Mouse (Mus musculus) layer of hippocampus, adult 9-10 months (tissue): ENCODE measurements around the gene Cdyl2.

Source experiments
- DNase-seq: peaks from one replicate; pipeline ENCODE4 v3.0.0; 2022; ENCODE audit warnings: low spot score

Cdyl2 gene

GRCm38 (mm10) chr8:116621158-116621961 is 111.4 kb downstream of the Cdyl2 start:
- DNase-seq, result no peak

DNA sequence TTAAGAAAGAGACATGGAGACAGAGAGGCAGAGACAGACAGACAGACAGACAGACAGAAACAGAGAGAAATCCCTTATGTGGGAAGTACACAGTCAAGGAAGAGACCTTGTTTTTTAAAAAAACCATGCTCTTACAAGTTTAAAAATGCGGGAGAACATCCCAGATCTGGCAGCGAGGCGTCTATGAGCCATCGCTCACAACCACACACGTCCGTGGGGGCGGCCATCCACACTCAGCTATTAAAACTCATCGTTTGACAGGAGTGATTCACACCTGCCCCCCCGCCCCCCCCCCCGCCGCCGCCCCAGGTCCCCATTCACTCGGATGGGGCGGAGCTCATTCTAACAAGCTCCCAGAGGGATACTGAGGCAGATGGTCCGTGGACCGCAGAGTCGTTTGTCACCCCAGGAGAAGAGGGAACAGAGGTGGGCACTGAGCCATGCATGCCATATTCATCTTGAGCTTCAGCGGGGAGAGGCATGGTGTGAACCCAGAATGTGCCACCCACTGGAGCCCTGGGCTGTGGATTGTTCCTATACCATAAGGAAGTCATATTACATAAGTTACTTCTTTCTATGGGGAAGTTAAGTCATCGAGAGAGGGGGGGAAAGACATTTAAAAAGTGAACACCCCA is 113.0 kb downstream of the Cdyl2 start:
- no peak for DNase-seq

DNA sequence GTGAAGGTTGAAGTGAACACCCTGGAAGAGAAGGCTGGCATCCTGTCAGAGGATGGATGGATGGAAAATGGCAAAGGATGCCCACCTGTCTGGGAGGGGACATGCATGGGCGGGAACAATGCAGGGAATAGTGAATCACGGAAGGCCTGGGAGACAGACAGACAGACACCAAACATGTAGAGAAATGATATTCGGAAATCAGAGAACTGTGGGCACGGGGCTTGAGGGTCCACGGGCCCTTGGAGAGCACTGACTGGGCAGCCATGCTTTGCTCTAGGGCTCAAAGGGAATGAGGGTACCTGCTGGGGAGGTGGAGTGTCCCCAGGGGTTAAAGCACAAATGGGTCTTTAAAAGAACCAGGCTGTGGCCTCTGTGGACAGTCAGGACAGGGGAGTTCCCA is 113.6 kb downstream of the Cdyl2 start:
- DNase-seq, result no peak

- DNase-seq, result no peak
These were observed 114.0 kb downstream of the Cdyl2 start for GRCm38 (mm10) chr8:116618797-116619196.

DNA sequence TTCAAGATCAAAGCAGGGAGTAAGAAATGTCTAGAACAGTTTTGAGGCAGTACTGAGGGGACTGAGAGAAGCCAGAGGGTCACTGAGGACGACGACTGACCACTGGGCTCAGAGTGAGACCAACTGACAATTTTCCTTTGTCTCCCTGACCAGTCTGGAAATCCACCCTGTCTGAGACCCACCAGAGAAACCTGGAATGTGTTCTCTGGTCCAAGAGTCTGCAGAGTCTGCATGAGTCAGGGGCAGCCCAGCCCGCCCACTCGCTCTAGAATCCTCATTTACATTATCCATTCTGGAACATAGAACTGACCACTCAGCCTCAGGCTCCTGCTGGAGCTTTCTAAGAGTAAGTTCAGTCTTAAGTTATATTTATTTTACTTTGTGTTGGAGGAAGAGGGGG is 114.9 kb downstream of the Cdyl2 start:
- no peak for DNase-seq

DNA sequence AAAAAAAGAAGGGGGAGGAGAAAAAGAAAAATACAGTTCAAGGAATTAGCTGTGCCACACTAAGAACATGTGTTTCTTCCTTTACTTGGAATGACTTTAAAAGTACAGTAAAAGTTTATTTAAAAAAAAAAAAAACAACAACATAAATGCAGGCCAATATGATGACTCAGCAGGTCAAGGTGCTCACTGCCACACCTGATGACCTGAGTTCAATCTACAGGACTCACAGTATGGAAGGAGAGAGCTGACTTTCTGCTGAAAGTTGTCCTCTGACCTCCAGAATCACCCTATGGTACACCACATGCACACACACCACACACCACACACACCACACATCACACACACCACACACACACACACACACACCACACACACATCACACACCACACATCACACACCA is 116.4 kb downstream of the Cdyl2 start:
- no peak for DNase-seq

DNA sequence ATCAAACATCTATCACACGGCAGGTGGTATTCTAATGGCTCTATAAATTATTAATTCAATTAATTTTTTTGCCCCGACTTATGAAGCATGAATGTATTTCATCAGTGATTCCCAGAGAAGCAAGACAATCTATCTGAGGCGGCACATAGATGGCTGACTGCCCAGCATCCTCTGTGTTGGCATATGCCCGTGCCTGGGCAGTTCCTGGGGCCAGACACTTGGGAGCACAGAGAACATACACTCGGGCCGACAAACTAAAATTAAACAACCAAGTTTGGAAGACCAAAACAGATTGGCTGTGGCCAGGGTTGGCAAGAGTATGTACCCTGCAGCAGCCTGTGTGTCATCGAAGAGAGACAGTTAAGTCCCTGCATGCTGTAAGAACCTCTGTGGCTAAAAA is 117.9 kb downstream of the Cdyl2 start:
- no peak for DNase-seq

DNA sequence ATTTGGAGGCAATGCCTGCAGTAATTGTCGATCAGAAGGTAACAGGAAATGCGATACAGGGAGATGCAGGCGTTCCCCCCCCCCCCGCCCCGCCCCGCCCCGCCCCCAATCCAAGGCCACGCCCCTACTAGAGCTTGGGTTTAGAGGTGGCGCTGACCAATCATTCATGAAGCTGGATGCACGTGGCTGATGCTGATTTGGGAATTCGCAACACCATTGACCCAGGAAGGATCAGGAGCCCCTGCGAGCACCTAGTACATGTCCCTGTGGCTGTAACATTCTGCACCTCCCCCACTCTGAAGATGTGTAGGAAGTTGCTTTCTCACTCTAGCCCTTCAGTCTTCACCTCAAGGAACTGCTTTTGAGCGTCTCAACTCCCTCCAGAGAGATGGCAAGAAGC is 126.6 kb downstream of the Cdyl2 start:
- DNase-seq, result no peak

DNA sequence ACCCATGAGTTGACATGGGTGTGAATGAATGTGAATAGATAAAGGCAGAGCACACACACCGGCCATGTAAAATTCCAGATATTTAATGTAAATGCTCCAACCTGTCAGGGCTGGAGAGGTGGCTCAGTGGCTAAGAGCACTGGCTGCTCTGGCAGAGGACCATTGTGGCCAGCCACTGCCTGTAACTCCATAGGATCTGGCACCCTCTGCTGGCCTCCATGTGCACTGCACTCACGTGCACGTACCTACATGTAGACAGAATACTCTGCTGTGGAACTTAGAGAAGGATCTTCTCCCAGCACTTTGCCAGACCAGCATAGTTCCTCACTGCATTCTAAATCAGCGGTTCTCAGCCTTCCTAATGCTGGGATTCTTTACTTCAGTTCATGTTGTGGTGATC is 130.0 kb downstream of the Cdyl2 start:
- DNase-seq, result no peak

- no peak for DNase-seq
These were observed 133.1 kb downstream of the Cdyl2 start for GRCm38 (mm10) chr8:116599728-116600127.

DNA sequence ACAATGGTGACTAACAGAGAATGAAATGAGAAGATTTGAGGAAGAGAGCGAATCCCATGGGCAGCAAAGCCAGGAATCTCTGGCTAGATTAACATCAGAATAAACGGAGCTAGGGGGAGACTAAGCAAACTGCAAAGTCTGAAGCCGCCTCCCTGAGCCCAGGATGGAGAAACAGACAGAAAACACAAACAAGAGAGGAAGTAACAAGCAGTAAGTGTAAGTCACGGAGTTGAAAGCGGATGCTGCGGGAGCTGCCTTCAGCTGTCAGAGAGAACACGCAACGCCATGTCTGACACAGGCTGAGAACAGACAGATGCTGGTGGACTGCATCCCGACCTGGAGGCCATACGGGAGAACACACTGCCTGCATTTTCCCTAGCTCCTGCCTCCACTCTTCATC is 141.6 kb downstream of the Cdyl2 start:
- no peak for DNase-seq

GRCm38 (mm10) chr8:116590546-116590945 is 142.2 kb downstream of the Cdyl2 start:
- no peak for DNase-seq

- no peak for DNase-seq
These were observed 142.7 kb downstream of the Cdyl2 start for GRCm38 (mm10) chr8:116590106-116590505.

- DNase-seq, result no peak
These were observed 144.9 kb downstream of the Cdyl2 start for GRCm38 (mm10) chr8:116587616-116588468.

DNA sequence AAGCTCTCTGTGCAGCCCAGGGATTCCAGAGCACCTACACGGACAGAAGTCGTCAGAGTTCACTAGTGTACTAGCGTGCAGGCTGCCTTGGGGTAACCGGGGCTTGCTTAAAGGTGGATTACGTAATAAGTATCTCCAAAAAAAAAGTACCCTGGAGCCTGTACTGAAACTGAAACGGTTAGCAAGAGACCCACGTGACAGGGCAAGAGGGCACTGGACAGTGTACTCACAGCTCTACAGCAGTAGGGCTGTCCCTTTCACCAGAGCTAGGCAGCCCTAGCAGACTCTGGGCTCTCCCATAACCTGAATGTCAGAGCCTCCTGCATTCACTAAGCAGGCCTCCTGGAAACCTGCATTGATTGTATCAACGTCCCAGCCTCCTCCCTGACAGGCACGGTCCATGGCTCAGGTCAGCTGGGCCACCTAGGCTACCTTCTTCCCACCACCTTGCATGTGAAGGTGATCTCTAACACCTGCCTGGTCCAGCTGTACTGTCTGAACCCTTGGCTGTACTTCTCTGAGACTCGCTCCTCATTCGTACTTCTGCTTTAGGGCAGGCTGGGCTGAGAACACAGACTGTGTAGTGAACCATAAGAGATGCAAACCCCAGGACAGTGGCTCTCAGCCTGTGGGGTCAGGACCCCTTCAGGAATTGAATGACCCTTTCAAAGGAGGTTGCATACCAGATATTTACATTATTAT is 151.3 kb downstream of the Cdyl2 start:
- no peak for DNase-seq

DNA sequence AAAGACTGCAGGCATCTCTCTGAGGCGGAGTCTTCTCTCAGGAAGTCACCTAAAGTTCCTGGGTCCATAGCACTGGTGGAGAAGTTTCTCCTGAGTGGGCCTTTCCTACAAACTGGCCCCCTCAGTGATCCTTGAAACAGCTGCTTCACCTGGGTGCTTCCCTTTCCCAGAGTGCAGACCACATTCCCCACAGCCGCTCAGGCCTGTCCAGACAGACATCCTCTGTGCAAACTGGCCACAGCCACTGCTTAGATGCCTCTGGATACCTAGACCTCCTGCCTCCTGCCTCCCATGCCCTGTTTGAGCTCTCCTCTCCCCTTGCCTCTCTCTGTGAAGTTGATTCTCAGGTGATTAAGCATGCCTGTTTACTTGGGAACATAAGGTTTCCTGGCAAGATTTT is 156.1 kb downstream of the Cdyl2 start:
- DNase-seq, result no peak

GRCm38 (mm10) chr8:116573085-116573484 is 159.7 kb downstream of the Cdyl2 start:
- no peak for DNase-seq

DNA sequence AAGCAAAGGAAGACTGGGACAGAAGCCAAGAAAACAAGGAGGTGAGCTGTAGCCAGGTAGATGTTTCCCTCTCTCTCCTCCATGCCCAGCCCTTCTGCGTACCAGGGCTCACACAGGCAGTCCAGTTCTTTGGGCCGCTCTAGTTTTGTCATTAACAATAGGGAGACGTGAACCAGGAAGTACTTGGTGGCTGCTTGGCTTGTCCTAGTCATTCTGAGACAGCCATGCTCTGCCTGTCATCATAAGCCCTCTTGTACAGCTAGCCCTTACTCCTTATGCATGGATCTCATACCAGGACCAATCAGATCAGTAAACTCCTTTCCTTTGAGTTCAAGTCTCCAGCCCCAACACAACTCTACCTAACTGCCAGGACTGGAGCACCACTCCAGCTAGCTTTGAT is 180.0 kb downstream of the Cdyl2 start:
- no peak for DNase-seq

DNA sequence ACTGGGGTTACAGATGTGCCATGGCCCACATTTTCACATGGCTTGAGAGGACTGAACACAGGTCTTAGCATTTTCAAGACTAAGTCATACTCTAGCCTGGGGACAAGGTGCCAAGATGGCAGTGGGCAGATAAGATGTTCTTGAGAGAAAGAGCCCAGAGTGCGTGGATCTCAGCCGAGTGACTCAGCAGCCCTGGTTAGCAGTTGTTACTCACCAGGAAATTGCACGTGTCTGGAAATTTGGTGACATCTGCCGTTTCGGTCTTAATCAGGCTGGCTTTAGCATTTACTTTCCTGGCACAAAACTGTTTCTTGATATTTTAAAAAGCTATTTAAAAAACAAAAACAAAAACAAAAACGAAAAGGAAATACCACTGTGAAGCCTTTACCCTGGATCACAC is 180.5 kb downstream of the Cdyl2 start:
- DNase-seq, result no peak

DNA sequence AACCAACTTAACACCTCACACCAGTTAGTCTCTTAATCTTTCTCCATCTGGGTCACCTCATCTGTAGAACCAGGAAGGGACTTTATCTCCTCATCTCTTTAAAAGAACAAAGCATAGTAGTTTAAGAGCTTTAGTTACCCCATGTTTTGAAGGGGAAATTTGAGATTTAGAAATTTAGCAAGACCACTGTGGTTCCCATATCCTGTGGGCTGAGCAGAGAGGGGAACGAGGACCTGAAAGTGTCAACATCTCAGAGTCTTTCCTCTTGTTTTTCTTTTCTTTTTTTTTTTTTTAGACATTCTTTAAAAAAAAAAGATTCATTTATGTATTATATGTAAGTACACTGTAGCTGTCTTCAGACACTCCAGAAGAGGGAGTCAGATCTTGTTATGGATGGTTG is 189.4 kb downstream of the Cdyl2 start:
- DNase-seq, result no peak

- DNase-seq, result no peak
These were observed 189.9 kb downstream of the Cdyl2 start for GRCm38 (mm10) chr8:116542842-116543241.

DNA sequence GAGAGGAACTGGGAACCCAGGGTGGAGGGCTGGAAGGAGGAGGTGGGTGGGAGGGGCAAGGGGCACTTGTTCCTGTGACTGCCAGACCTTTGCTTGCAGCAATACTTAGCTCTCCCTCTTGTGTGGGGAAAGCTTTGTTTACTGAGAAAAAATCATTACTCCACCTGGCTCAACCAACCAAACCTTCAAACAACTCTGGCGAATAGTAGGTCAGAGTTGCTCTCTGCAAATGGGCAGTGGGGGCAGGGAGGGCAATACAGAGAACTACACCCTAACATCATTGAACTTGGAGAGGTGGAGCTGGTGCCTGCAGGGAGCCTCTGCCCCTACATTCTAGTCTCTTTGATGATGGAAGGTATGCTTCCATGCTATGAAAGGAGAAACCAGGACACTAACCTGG is 192.7 kb downstream of the Cdyl2 start:
- DNase-seq, result no peak
